Mouse (Mus musculus): ENCODE results near the gene Syde2. TPM values are rescaled to one million over a fixed set of nuclear protein-coding genes. Genes with fewer than 3 reads are reported as not detected.

Gene Syde2
- polyA plus RNA-seq (2012; rRNA removed) = 2.0 and 3.8 TPM in 2 replicates

DNA sequence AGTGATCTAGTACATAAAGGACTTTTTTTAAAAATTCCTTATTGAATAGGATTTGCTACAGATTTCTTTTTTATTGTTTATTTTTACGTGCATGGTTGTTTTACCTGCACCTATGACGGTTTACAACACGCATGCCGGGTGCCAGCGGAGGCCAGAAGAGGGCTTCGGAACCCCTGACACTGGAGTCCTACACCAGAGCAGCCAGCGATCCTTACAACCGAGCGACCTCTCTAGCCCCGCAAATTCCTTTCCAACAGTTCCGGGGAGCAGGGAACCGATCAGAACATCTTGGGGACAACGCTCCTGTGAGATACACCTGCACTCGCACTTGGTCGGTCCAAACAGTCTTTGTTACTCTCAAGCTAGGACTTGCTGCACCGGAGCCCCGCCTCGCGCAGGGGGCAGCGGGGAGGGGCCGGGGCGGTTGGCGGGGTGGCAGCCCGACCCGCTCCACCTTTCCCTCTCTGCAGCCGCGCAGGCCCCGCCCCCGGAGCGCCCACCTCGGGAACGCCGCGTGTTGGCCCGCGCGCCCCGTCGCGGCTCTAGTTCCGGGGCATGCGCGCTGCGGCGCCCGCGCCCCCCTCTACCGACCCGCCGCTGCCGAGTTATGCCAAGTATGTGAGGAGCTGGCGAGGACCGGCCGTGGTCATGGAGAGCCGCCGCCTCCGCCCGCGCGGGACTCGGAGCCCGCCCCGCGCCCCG, at the start of gene Syde2:
Gene Syde2, plus strand, starts transcription at position 603 of the 702 bp plus-strand sequence.
- Histone ChIP-seq H3K4me3 (ENCODE audit: low read depth, low read length) (peak within 1 kb of the TSS; percentile 79), H3K4me1 (ENCODE audit: control insufficient read depth, insufficient read depth, insufficient read length, low read length) (peaks cover 6% of the 10 kb centered on the region; the same call in 1 of the 2 replicates), H3K27me3 (ENCODE audit: control insufficient read depth, insufficient read depth, low read length) (no peaks in the 10 kb centered on the region), H3K36me3 (ENCODE audit: control insufficient read depth, insufficient read depth, low read length) (no peaks in the 10 kb centered on the region), H3K27ac (ENCODE audit: insufficient read depth, low read depth, low read length) (peak within 1 kb of the TSS; percentile 89)
- no peak for TF ChIP-seq CTCF (IDR thresholded peaks at IDR 0.05; ENCODE audit: extremely low read depth, insufficient read length, insufficient replicate concordance, low read depth, low read length)
- WGBS = 2% methylated on average over 65 of the region's 65 CpGs

DNA sequence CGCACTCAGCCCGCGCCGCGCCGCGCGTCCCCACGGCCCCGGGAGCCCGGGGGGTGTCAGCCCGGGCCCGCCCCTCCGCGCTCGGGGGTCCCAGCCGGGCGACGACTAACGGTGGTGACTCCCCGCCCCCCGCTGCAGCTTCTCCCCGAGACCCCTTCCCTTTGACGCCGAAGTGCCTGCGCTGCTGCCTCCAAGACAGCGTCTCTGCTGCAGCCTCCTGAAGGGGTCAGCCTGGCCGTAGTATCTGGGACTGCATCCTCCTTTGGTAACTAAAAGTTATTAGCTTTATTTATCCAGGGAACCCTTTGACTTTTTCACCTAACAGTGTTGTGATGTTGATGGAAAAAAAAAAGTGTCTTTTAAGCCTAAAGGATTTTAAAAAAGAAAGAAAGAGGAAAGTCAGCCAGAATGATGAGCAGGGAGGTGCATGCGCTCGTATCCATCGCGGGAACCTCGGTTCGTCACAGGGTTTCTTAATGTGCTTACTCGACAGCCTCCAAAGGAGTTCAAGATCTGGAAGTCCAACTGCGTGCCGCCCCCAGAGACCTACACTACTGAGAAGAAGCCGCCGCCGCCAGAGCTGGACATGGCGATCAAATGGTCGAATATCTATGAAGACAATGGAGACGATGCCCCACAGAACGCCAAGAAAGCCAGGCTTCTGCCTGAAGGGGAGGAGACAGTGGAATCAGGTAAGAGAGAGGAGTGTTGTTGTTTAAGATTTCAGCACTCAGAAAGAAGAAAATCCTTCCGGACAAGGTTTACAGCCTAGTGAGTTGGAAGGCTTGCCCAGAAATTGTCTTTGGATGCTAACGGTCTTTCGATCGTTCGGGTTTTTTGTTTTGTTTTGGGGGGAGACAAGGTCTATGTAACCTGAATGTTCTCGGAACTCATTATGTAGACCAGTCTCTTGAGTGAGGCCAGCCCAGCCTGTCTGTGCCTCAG, 49.0 kb upstream of the Syde2 start:
- no peak for TF ChIP-seq POLR2A (IDR thresholded peaks at IDR 0.05; ENCODE audit: low read depth, low read length)
- no peak for TF ChIP-seq CTCF (IDR thresholded peaks at IDR 0.05; ENCODE audit: extremely low read depth, insufficient read length, insufficient replicate concordance, low read depth, low read length)
- no peaks in the 10 kb centered on the region for H3K27me3 ChIP-seq (ENCODE audit: control insufficient read depth, insufficient read depth, low read length)
- peaks cover 31% of the 10 kb centered on the region for H3K36me3 ChIP-seq (ENCODE audit: control insufficient read depth, insufficient read depth, low read length)
- WGBS = 12% methylated on average over 50 of the region's 50 CpGs
- peak overlapping the region; percentile 71 for H3K4me3 ChIP-seq (ENCODE audit: low read depth, low read length)
- H3K4me1 ChIP-seq (ENCODE audit: control insufficient read depth, insufficient read depth, insufficient read length, low read length) = peaks cover 8% of the 10 kb centered on the region; the same call in 1 of the 2 replicates
- H3K27ac ChIP-seq (ENCODE audit: insufficient read depth, low read depth, low read length) = no peak overlapping the region

DNA sequence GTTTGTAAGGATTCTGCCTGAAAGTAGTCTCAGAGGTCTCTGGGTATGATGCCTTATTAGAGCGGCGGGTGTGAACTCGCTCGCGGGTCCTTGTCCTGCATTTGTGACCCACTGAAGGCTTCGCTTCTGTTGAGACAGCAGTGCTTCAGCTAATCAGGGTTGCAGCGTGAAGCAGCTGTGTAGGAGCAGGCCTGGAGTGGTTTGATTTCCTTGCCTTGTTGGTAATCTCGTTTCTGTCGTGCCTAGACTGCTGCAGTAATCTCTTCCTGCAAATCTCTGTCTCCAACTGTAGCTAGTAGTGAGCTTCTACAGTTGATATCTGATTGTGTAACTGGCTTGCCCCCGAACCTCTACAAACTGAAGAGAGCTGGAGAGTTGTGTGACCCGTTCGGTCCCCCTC, 48.3 kb upstream of the Syde2 start:
- peak overlapping the region; percentile 71 for H3K4me3 ChIP-seq (ENCODE audit: low read depth, low read length)
- no peak overlapping the region for H3K27ac ChIP-seq (ENCODE audit: insufficient read depth, low read depth, low read length)
- TF ChIP-seq CTCF (IDR thresholded peaks at IDR 0.05; ENCODE audit: extremely low read depth, insufficient read length, insufficient replicate concordance, low read depth, low read length) (no peak), POLR2A (IDR thresholded peaks at IDR 0.05; ENCODE audit: low read depth, low read length) (no peak)
- peaks cover 8% of the 10 kb centered on the region; the same call in 1 of the 2 replicates for H3K4me1 ChIP-seq (ENCODE audit: control insufficient read depth, insufficient read depth, insufficient read length, low read length)
- no peaks in the 10 kb centered on the region for H3K27me3 ChIP-seq (ENCODE audit: control insufficient read depth, insufficient read depth, low read length)
- peaks cover 33% of the 10 kb centered on the region for H3K36me3 ChIP-seq (ENCODE audit: control insufficient read depth, insufficient read depth, low read length)
- WGBS = 66% methylated on average over 12 of the region's 12 CpGs

DNA sequence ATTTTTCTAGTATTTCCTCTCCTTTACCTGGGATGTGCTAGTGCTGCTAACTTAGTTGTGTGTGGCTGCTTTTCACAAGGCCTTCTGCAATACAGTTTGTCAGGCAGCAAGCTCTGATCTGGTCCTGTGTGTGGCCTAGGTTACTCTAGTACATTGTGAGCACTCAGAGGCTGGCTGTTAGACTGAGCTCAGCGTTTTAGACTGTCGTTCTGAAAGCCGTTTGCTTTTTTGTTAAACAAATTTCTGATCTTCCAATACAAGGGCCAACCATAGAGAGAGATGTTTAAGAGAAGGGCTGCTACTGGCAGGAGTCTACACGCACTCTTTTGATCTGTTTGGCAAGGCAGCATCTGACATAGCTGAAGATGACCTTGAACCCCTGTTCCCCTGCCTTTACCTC, 47.7 kb upstream of the Syde2 start:
- Histone ChIP-seq H3K4me1 (ENCODE audit: control insufficient read depth, insufficient read depth, insufficient read length, low read length) (peaks cover 8% of the 10 kb centered on the region; the same call in 1 of the 2 replicates), H3K4me3 (ENCODE audit: low read depth, low read length) (no peak overlapping the region), H3K27me3 (ENCODE audit: control insufficient read depth, insufficient read depth, low read length) (no peaks in the 10 kb centered on the region), H3K27ac (ENCODE audit: insufficient read depth, low read depth, low read length) (no peak overlapping the region), H3K36me3 (ENCODE audit: control insufficient read depth, insufficient read depth, low read length) (peaks cover 34% of the 10 kb centered on the region)
- TF ChIP-seq CTCF (IDR thresholded peaks at IDR 0.05; ENCODE audit: extremely low read depth, insufficient read length, insufficient replicate concordance, low read depth, low read length) (no peak), POLR2A (IDR thresholded peaks at IDR 0.05; ENCODE audit: low read depth, low read length) (no peak)
- WGBS = 57% methylated on average over 4 of the region's 4 CpGs

DNA sequence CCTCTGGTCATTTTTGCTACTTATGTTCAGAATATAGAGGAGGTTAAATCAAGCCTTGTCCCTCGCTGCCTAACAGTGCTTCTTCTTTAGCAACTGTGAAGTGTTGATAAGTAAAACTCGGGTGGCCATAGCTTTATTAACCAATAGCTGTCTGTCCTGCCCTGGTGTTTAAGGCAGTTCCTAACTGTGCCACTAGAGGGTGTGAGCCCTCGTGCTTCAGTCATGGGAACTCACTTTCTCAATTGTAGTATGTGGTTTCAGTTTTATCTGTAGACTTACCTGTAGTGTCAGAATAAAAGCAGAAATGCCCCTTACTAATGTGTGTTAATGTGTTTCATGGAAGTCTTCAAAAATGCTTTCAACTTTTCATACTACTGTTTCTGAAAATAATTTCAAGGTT, 45.7 kb upstream of the Syde2 start:
- Histone ChIP-seq H3K27me3 (ENCODE audit: control insufficient read depth, insufficient read depth, low read length) (no peaks in the 10 kb centered on the region), H3K27ac (ENCODE audit: insufficient read depth, low read depth, low read length) (no peak overlapping the region), H3K4me1 (ENCODE audit: control insufficient read depth, insufficient read depth, insufficient read length, low read length) (peaks cover 8% of the 10 kb centered on the region; the same call in 1 of the 2 replicates), H3K36me3 (ENCODE audit: control insufficient read depth, insufficient read depth, low read length) (peaks cover 35% of the 10 kb centered on the region), H3K4me3 (ENCODE audit: low read depth, low read length) (no peak overlapping the region)
- WGBS = under 1% methylated on average over 3 of the region's 3 CpGs
- TF ChIP-seq POLR2A (IDR thresholded peaks at IDR 0.05; ENCODE audit: low read depth, low read length) (no peak), CTCF (IDR thresholded peaks at IDR 0.05; ENCODE audit: extremely low read depth, insufficient read length, insufficient replicate concordance, low read depth, low read length) (peak; percentile 55; the same call in 1 of the 2 replicates)

DNA sequence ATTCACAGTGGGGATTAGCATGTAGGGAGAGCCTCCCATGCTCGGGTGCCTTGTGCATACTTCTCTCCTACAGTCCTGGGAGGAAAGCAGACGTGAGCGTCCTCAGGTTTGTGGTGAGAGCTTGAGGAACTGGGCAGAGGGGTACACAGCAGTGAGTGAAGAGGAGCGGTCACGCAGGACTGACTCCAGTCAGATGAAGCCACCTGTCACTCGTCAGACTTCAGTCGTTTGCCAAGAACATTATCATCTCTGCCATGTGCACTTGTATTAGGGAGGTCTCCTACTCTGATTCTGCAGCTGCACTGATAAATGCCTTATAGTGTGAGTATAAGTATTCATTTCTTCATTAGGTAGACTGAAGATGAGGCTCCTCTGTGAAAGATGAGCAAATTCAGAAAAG, 43.3 kb upstream of the Syde2 start:
- 77% methylated on average over 7 of the region's 7 CpGs for WGBS
- H3K27ac ChIP-seq (ENCODE audit: insufficient read depth, low read depth, low read length) = no peak overlapping the region
- peaks cover 33% of the 10 kb centered on the region for H3K36me3 ChIP-seq (ENCODE audit: control insufficient read depth, insufficient read depth, low read length)
- no peaks in the 10 kb centered on the region for H3K27me3 ChIP-seq (ENCODE audit: control insufficient read depth, insufficient read depth, low read length)
- no peak for TF ChIP-seq CTCF (IDR thresholded peaks at IDR 0.05; ENCODE audit: extremely low read depth, insufficient read length, insufficient replicate concordance, low read depth, low read length)
- TF ChIP-seq POLR2A (IDR thresholded peaks at IDR 0.05; ENCODE audit: low read depth, low read length) = no peak
- peaks cover 3% of the 10 kb centered on the region; the same call in 1 of the 2 replicates for H3K4me1 ChIP-seq (ENCODE audit: control insufficient read depth, insufficient read depth, insufficient read length, low read length)
- no peak overlapping the region for H3K4me3 ChIP-seq (ENCODE audit: low read depth, low read length)

DNA sequence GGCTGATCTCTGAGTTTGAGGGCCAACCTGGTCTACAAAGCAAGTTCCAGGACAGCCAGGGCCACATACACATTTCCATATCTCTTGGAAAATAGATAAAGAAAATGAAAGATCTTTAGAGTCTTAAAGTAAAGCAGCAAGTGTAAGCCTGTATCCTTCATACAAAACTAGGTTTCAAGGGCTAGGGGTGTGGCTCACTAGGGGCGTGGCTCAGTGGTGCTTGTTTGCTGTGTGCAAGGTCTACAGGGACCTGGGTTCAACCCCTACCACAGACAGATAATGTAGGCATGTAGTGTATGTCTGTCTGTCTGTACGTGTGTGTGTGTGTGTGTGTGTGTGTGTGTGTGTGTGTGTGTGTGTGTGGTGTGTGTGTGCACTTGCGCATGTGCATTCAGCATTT, 41.8 kb upstream of the Syde2 start:
- Histone ChIP-seq H3K27ac (ENCODE audit: insufficient read depth, low read depth, low read length) (no peak overlapping the region), H3K4me3 (ENCODE audit: low read depth, low read length) (no peak overlapping the region), H3K4me1 (ENCODE audit: control insufficient read depth, insufficient read depth, insufficient read length, low read length) (no peaks in the 10 kb centered on the region; the same call in 1 of the 2 replicates), H3K36me3 (ENCODE audit: control insufficient read depth, insufficient read depth, low read length) (peaks cover 29% of the 10 kb centered on the region), H3K27me3 (ENCODE audit: control insufficient read depth, insufficient read depth, low read length) (no peaks in the 10 kb centered on the region)
- 67% methylated on average over 3 of the region's 3 CpGs for WGBS
- no peak for TF ChIP-seq CTCF (IDR thresholded peaks at IDR 0.05; ENCODE audit: extremely low read depth, insufficient read length, insufficient replicate concordance, low read depth, low read length)
- TF ChIP-seq POLR2A (IDR thresholded peaks at IDR 0.05; ENCODE audit: low read depth, low read length) = no peak

All from small intestine, adult 2 months (tissue).